Mouse (Mus musculus) brown adipose tissue, adult 24 weeks (tissue): ENCODE measurements around the gene Tm9sf2. TPM values are rescaled to one million over a fixed set of nuclear protein-coding genes. Genes with fewer than 3 reads are reported as not detected.

ENCODE experiments used
- polyA plus RNA-seq: library from polyadenylated mRNA; stranded (reverse); fragments of >200 nt; gene quantifications from 2 replicates; pipeline ENCODE4 v1.2.4, GENCODE M21; 2012; ENCODE audit not compliant: missing spikeins, insufficient read depth, insufficient read length

Gene Tm9sf2
- polyA plus RNA-seq, 1 experiment = 47.6 TPM

Other genes starting within 250 kb of the Tm9sf2 start
- 19.1 and 21.3 TPM in 2 replicates for gene Ubac2, start 228.4 kb upstream of the Tm9sf2 start, polyA plus RNA-seq
- gene Gpr18, start 191.3 kb upstream of the Tm9sf2 start, polyA plus RNA-seq = not detected in 2 replicates
- gene Gpr183, start 141.8 kb upstream of the Tm9sf2 start, polyA plus RNA-seq = 1.3 TPM in 2 replicates
- not detected in 2 replicates for gene Timm8a2, start 72.4 kb upstream of the Tm9sf2 start, polyA plus RNA-seq
- gene Clybl, start 74.7 kb downstream of the Tm9sf2 start, polyA plus RNA-seq = 306 and 342 TPM in 2 replicates